Mouse (Mus musculus) granulocyte monocyte progenitor cell, adult 5-6 weeks (primary cell): ENCODE measurements at regions not wholly inside any gene's neighbourhood (a gene's known extent, or its start where the extent isn't known, plus 50 kb on each side); places are given as distances from the start of the nearest gene placed in this dataset.

Experiments
- ATAC-seq: replicated peaks from 2 replicates; pipeline ENCODE4 v1.8.0; 2016; ENCODE audit warnings: mild to moderate bottlenecking, moderate TSS enrichment, inconsistent platforms; ENCODE audit not compliant: poor library complexity, severe bottlenecking

DNA sequence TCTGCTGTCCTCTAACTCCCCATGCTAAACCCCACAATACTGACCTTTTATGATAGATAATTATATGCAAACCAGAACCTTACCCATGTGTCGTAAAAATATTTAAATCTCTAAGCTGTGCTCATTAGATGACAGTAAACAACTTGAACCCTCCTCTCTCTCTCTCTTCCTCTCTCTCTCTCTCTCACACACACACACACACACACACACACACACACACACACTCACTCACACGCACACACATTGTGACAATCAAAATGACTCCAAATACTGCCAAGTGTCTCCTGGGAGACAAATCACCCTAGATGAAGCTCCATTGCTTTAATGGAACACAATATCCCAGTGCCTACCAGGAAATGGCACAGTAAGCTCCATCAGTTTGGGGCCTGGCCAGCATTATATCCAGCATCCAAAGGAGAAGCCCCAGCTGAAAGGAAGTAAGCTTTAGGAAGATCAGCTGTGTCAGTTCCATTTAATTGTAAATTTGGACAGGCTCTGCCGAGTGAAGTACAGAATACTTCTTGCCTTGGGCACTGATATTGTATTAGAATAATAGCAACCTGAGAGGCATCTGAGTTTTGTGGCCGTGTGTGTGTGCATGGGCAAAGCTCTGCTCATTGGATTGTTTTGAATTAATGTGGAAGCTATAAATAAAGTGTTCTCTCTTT, 220.7 kb downstream of the Fam84b start:
- no peak for ATAC-seq

DNA sequence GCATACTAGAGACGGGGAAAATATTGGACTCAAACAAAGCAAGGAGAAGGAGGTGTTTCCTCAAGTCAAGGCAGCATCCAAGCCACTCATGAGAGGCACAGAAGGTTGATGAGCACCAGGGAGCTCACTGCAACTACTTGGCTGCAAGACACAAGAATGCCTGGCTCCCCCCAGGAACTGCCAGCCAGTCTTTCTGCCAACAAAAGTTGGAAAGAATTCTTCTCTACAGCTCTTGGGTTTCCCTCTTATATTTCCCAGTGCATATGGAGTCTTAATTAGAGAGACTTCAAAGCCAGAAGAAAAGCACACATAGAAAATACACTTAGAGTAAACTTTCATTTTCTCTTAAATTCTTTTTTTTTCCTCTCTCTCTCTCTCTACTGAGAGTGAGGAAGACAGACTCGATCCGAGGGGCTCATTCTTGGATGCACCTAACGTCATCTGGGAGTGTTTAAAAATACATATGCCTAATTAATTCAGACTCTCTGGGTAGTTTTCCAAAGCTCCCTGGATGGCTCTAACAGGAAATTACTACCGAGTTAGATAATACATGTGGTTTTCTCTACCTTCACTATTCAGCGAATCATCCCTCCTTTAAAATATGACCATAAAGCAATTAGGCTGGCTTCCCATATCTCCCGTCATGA, 222.7 kb downstream of the Fam84b start:
- ATAC-seq: no peak

DNA sequence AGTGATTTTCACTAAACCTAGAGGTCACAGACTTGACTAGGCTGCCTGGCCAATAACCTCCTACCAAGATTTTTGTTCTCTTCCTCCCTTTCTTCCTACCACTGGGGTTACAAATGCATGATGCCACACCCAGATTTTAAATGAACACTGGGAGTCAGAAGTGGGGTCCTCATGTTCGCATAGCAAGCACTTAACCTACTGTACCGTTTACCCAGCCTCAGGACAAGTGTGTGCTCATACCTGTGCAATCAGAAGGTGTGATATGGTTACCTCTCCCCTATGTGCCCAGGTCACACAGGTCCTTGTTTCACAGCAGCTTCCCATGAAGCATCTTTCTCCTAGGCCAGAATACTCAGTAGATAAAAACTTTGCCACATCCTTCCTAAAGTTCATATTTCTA, 234.8 kb downstream of the Fam84b start:
- no peak for ATAC-seq

DNA sequence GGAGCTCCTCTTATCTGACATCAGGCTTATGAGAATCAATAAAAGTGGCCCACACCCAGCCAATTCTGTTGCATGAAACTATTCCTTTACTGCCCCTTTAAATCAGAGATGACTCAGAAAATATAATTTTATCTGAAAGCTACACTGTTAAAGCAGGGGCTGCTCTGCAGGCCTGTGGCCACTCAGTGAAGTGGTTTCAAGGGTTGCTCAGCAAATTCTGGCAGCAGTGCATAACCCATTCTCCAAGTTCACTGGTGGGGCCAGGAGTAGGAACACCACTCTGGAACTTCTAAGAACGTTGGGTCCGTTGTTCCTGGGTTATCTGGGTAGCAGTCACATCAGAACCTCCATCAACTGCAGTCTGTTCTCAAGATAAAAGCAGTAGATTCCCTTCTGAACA, 236.2 kb downstream of the Fam84b start:
- ATAC-seq: no peak

DNA sequence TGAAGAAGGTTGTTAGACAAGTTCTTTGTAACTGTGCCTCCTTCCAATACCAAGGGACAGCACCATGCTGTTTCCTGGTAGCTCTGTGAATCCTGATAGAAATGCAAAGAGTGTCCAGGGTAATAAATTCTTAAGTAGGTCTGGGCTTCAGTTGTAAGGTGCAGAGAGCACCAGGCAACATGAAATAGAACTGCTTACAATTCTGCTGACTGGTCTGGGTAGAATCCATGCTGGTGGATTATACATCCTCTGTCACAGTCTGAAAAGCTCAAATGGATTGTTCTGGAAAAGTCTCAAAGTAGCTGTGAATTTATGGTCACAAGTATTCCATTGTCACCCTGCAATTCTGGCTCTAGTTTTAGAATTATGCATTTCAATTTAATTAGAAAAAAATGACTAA, 251.7 kb downstream of the Fam84b start:
- no peak for ATAC-seq

DNA sequence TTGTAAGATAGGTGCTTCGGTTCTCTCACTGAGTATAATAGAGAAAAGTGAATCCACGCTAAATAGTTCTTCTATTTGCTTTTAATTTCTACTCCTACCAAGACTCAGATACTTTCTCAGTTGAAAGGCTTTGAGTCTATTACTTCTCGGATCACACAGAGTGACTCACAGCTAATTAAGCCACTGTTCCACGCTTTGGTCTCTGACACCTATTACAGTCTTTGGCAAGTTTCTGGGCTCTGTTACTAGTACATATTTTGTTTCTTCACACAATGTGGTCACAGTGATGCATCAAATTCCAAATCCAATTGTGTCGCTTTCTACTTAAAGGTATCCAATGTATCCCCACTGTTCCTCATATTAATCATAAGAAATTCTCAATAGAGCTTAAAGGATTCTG, 276.5 kb downstream of the Fam84b start:
- no peak for ATAC-seq

DNA sequence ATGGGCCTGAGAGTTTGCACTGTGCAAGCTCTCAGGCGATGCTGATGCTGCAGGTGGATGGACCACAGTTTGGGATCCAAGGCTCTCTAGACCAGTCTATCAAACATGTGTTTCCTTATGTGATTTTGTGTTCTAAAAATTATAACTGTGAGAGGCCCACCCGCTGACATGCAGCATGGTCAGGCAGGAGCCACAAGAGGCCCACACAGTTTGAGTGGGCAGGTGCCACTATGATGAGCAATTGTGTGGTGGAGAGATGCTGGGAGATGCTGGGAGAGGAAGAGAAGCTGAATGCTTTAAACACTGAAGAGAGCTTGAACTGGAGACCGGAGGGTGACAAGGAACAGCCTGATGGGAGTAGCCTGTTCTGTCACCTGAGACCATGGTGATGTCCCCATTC, 287.3 kb downstream of the Fam84b start:
- ATAC-seq: no peak

DNA sequence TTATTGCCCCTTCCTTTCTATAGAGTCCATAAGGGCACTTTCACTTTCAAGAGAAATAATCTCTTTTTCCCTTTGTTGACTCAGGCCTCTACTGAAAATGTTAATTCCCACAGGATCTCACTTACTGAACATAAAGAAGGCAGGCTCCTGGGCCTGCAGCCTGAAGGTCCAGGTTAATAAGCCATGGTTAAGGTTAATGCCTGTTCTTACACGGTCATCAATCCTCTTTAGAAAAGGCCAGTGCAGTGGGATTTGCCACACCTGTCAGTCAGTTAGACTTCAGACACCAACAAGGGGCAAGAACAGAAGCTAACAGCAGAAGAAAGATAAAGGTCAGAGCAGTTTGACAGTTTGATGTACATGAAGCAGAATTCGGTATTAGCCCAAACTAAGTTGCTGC, 288.6 kb downstream of the Fam84b start:
- ATAC-seq: no peak

DNA sequence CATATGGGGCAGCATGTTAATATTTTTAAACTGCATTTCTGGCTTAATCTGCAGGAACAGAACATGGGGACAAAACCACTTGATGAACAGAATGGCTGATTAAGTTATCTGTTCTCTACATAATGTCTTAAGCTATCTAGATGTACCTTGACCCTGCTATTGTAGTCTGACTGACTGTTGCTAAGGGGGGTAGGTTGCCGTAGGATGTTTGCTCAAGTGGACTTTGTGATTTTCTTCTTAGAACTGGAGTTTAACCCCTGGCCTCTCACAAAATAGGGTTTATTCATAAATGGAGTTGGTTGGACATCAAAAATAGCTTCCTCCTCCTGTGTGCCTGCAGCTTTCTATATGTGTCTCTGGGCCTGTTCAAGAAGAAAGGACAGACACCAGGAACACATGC, 292.9 kb downstream of the Fam84b start:
- no peak for ATAC-seq

DNA sequence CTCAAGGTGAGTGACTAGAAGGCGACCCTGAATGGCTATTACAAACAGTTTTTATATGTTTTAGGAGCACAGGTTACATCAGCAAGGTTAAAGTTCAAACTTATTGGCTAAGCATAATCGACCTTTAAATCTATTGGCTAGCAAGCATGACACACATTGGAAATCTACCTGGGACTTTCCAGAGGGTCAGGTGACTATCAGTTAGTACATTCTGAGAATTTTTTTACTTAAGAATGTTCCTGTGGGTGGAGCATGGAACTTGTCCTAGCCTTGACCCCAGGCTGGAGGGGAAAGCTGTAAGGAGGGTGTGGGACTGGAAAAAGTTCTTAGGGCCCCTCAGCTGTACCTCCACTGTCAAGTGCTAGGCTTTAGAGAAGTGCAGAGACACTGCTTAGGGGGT, 297.9 kb downstream of the Fam84b start:
- ATAC-seq: no peak

DNA sequence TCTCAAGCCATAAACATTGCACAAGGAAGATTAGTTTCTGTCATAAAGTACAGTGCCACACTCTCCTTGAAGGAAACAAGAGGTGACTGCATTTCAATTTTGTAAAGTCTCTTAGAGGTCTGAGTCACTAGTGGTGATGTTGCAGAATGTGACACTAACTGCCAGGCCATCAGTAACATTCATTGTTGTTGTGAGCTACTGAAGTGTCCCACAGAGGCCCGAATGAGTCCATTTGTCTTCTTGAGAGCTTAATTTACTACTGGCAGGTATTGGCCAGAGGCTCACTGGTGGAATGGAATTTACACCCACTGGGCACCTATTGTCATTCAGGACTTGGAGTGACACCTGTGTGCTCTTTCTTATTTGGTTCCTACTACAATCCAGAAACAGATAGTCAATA, 299.0 kb downstream of the Fam84b start:
- ATAC-seq: no peak

DNA sequence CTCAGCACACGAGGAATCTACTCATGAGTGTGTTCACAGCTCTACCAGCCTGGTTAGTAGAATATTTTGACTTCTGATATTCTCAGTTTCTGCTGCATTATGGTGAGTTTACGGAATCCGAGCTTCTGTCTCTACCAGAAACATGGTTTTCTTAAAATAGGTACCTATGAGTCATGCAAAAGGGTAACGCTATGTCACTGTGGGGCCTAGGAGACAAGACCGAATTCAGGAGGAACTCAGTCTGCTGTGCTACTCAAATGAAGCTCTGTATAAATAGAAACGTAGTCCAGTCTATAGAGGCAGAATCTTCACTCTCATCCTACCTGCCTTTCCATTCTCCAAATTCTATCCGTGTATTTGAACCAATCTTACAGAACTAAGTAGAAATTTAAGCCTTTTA, 305.5 kb downstream of the Fam84b start:
- ATAC-seq: no peak

DNA sequence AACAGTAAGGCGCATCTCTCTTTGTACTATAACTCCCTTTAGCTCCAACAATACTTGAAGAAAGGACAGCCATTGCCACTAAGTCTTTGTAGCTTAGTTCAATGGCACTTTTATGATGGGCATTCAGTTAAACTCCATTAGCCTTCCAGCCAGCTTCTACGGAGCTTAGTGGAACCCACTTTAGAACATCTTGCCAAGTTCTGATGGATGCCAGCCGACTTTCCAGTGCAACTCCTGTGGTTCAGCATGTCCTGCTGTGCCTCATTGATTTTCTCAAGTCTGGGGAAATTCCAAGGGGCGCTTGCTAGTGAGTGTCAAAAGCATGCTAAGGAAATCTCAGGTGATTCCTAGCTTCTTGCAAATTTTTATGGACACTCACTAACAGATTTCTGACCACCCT, 316.4 kb downstream of the Fam84b start:
- no peak for ATAC-seq

DNA sequence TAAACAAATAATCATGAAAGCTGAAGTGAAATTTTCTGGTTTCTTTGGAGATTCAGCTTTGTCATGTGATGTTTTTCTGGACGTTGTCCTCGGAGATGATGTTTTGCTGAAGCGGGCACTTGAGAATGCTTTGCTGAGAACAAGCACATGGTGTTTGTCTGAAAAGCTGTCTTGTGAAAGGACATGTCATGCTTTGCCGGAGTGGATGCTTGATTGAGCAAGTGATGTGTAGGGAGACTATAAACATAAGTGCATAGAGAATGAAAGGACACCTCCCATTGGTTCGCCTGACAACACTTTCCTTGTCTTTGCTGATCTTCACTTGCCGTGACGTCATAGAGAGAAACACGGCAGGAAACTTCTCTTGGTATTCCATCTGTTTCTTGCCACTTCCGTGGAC, 318.9 kb downstream of the Fam84b start:
- no peak for ATAC-seq

DNA sequence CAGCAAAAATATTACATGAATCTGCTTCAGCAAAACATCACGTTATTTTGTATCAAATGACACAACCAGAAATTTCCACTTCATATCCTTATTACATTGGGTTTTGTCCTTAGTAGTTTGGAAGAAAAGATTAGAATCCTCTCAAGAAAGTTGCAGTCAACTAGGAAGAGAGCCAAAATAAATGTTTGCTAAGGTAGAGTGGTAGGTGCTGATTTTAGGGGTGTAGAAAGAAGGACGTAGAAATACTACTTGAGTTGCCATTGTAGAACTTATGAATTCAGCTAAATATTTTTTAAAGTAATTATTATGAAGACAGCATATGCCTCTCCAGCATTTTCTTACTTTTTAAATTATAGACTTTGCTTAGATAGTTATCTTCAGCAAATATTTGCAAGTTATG, 336.8 kb downstream of the Fam84b start:
- ATAC-seq: no peak

DNA sequence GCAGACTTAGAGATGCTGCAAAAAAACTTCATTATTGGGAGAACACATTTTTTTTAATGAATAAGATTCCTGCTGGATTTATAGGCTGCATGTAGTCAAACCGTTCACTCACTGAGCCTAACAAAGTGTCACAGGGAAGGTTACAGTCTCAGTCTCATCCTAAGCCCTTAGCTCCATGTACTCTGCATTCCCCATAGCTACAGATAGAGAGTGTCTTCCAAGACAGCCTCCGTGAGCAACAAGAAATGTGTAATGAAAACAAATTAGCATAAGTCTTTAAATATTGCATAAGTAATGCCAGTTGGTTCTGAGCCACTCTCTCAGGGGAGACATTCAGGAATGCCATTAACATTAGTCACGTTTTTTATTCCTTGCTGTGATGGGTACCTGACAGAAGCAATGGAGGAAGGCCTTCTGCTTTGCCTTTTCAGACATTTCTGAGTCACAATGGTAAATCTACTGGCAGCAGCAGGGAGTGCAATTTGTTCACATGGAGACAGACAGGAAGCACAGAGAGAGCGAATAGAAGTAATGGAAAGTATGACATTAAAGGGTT, 376.7 kb downstream of the Fam84b start:
- no peak for ATAC-seq

DNA sequence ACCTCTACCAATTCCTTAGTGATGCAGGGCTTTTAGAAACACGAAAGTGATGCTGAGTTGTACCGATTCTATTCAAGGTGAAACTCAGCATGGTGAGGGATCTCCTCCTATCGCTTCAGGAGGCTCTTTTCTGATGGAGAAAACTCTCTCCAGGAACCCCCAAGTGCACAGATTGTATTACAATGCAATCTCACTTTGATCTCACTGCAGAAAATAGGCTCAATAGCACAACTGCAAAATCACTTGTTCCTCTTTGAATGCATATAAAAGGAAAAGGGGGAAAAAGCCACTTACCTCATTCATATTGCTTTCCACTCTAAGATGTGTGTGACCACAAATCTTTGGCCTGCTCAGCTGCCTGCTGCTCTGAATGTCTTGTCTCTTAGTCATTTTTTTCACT, 378.5 kb downstream of the Fam84b start:
- ATAC-seq: no peak

DNA sequence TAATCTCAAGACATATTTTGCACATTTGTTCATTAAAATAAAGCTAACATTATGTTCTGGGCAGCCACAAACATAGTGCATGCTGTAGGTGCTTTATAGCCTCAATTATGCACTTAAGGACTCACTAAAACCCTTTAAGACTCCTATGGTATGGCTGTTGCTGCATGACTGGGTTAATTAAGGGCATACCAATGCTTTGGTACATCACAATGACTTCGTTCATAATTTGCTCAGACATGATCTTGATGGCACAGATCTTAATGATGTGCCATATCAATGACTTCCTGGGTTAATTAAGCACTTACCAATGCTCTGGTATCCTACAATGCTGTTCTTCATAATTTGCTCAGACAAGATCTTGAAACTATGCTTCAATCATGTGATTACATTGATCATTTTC, 415.5 kb upstream of the 4933412E24Rik start:
- no peak for ATAC-seq

DNA sequence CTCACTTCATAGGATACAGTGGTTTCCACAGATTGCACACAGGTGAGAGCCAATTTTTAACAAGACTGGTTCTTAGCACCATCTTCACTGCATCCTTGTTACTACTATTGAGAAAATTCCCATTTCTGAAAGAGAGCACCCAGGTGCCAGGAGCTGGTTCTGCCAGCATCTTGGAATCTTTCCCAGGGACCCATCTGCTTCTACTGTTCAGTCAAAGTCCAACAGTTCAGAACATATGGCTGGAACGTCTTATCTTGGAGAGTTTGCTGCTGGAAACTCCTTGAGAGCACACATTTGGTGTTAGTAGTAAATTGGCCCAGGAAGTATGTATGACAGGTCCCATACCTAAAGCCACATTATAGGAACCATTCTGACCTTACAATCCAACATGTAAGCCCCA, 402.7 kb upstream of the 4933412E24Rik start:
- ATAC-seq: no peak

DNA sequence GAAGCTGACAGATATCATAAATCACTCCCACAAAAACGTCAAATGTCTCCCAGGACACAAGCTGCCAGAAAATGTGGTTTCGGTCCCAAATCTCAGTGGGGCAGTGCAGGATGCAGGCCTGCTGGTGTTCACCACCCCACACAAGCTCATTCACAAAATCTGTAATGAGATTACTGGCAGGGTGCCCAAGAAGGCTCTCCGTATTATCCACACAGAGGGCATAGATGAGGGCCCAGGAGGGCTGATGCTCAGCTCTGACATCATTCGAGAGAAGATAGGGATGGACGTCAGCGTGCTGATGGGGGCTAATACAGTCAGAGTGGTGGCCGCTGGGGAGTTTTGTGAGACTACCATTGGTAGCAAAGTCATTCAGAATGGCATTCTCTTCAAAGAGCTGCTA, 375.9 kb upstream of the 4933412E24Rik start:
- no peak for ATAC-seq

DNA sequence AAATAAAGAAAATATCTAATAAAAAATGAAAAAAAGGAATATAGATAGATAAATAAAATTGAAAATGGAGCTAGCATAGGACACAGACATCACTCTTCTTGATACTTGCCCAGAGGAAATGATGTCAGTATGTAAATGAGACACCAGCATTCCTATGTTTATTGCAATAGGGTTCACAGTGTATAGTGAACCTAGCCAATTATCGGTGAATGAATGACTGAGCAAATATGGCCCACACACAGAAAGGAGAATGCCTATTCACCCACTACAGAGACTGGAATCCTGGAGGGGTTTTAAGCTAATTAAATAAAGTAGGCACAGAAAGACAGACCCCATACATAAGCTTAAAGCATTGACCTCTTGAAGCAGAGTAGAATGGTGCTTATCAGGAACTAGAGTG, 373.9 kb upstream of the 4933412E24Rik start:
- ATAC-seq: no peak

DNA sequence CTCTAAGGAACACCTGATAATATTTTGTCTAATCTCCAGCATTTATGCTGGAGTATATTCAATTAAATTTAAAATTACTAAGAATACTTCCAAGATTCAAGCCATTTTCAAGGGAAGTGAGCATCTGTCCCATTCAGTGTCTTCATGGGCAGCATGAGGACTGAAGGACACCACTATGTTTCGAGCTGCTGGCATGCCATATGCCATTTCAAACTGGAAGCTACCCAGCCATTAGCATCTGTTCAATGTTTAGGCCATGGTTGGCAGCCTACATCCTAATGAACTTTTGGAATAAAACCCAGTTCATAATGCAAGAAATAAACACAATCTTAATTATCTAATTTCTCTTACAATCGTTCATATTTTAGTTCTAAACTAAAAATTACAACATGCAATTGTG, 371.5 kb upstream of the 4933412E24Rik start:
- ATAC-seq: no peak
